Mouse (Mus musculus) ES-CJ7 (cell line): ENCODE data around the gene Pa2g4.
"Not testable (repeated sequence)": the region's sequence is repeated elsewhere in the genome, so short reads cannot be mapped to it uniquely, and the experiment has no call there.

Experiments used
- DNase-seq: peaks from one replicate; pipeline ENCODE4 v3.0.0; 2011; ENCODE audit warnings: low read depth, low spot score

The Pa2g4 gene

DNA sequence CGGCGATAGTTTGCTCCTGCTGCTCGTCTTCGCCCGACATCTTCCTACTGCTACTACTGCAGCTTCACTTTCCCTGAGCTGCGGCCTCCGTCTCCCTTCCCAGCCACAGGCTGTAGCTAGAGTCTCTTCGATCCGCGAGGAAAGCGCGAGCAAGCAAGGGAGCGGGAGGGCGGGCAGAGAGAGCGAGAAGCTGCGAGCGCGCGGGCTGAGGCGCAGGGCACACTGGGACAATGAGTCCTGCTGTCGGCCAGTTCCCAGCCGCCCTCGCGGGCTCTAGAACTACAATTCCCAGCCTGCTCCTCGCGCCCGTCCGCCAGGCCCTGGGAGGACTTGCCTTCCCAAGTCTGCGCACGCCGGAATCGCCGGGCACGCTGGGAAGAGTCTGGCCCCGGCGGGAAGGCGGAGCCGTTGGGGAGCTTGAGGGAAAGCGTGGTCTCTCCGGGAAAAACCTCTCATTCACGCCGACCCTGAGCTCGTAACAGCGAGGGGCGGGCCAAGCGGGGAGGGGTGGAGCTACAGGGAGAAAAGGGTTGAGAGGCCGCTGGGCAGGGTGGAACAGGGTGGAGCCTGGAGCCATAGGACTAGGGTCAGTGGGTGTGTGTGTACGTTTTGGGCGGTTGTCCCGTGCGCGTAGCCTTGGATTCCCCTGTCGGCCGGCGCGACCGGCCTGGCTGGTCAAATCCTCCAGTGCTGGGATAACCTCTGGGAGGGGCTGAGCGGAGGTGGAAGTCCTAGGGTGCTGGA lies at the start of gene Pa2g4:
Pa2g4 (minus strand) TSS at position 200 of the 744 bp plus-strand sequence.
- DNase-seq, result peak; percentile 99

GRCm38 (mm10) chr10:128614934-128615333 lies 49.1 kb upstream of the Pa2g4 start:
- no peak for DNase-seq

GRCm38 (mm10) chr10:128613820-128614219 lies 48.0 kb upstream of the Pa2g4 start:
- DNase-seq, result not testable (repeated sequence)

DNA sequence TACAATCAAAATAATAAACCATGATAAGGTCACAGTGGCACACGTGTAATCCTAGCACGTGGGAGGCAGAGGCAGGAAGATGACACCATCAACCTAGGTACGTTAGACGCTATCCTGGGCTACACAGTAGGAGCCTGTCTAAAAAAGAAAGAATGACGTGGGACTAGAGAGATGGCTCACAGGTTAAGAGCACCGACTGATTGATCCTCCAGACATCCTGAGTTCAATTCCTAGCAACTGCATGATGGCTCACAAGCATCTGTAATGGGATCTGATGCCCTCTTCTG lies 47.3 kb upstream of the Pa2g4 start:
- DNase-seq, result no peak

GRCm38 (mm10) chr10:128612433-128613153 lies 46.8 kb upstream of the Pa2g4 start:
- DNase-seq, result peak; percentile 86

DNA sequence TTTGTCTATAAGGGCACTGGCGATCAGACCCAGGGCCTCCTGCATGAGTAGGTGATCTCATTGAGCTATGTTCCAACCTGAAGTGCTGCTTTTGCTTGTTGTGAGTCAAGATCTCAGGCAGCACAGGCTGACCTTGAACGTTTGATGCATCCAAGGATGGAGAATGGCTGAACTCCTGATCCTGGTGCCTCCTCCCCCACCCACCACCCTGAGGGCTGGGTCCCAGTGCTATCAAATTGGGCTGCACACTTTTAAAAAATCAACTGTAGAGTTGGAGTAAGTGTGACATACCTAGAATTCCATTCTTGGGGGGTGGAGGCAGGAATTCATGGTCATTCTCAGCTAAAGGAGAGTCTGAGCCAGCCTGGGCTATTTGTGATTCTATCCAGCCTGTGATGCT lies 40.7 kb upstream of the Pa2g4 start:
- DNase-seq, result peak; percentile 93

DNA sequence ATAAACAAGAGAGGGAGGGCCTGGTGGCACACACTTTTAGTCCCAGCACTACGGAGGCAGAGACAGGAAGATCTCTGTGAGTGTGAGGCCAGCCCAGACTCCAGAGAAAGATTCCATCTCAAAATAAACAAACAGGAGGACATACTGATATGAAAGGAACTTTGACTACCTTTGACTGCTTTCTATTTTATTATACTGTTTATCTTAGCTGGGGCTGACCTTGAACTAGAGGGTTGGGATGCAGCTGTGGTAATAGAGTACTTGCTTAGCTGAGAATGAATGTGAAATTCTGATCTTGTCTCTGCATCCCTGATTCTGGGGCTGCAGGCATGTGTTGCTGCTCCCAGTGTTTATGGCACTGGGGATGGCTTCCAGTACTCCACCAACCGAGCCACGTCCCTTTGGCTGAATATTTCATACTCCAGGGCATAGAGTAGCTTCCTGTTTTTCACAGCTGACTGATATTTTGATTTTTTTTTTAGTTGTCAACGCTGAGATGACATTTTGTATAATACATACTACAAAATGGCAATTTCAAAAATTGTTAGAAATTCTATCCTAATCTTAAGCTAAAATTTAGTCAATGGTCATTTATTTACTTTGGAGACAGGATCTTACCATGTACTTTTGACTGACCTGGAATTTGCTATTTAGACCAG lies 36.8 kb upstream of the Pa2g4 start:
- no peak for DNase-seq

- DNase-seq, result peak; percentile 65
These were observed 35.7 kb upstream of the Pa2g4 start for GRCm38 (mm10) chr10:128601499-128601898.

DNA sequence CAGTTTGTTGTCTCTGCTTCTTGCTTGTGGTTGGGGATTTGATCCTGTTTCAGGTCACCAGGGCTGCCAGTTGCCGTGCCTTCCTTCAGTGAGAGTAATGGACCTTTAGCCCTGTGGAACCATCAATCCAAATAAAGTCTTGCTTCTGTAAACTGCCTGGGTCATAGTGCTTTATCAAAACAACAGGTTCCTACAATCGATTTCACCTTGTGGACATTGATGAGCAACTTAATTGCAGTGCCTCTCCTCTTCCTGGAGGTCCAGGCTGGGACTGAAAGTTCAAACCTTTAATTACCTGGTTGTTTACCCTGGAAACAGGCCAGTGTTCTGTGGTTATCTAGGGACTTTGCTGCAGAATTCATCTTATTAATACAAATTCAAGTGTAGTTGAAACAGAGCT lies 32.7 kb upstream of the Pa2g4 start:
- no peak for DNase-seq

- DNase-seq, result no peak
These were observed 27.0 kb upstream of the Pa2g4 start for GRCm38 (mm10) chr10:128592797-128593196.

DNA sequence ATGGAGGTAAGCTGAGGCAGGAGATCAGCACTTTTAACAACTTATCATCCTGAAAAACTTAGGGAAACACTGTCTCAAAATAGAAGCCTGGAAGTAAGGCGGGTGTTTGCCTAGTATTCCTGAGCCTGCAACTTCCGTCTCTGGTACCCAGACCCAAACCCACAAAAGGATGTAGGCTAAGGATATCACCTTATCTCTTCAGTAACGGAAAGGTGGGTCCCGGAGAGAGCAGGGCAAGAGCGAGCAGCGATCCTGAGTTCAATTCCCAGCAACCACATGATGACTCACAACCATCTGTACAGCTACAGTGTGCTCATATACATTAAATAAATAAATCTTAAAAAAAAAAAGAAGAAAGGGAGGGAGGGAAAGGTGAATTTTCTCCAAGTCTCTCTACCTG lies 25.6 kb upstream of the Pa2g4 start:
- DNase-seq, result no peak

DNA sequence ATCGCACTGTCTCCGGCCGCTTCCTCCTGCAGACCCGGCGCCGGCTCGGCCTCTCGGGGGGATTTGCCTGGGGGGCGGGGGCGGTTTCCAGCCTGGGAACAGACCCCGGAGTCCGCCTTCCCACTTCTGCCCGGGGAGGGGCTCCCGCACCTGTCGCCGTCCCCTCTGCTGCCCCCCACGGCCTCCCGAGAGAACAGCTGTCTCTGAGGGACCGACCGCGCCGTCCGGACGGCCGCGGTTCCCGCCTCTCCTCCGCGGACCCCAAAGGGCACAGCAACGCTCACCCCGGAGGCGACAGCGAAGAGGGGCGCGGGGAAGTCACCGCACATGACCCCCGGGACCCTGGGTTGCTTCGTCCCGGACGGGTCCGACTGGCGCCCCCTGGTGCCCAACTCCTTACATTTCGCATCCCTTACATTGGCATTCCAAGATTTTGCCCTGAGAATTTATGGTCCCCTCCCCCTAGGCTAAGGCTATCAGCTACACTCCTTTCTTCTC lies 24.5 kb upstream of the Pa2g4 start:
- peak; percentile 84 for DNase-seq

DNA sequence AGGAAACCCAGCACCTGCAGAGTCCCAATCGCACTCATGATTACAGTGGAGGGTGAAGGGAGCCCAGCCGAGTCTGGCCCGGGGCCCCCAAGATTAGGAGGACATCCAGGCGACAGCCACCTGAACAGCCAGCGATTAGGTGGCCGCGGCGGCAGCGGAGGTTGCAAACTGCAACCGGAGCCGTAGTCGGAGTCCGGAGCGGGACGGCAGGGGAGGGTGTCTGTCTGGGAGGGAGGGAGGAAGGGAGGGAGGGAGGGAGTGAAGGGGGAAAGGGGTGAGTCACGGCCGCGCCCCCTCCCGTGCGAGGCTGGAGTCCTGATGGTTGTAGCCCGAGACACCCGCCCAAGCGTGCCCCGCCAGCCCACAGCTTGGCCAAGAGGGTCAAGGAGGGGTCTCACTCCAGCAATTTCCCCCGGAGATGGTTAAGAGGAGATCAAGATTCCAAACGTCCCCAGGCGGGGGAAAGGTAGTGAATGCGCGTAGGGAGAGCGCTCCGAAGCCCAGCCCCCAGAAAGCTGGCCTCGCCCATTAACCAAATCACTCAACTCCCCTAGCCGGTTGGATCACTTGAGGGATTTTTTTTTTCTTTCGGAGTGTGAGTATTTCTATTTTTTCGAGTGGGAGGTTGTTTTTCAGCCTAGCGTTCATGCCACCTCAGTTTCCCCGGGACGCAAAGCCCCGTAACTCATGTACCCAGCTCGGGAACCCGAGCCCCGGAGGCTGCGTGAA lies 23.8 kb upstream of the Pa2g4 start, which contains the start of gene Erbb3:
Erbb3 (minus strand) TSS at position 189 of the 729 bp plus-strand sequence.
- DNase-seq, result peak; percentile 87

- no peak for DNase-seq
These were observed 23.1 kb upstream of the Pa2g4 start for GRCm38 (mm10) chr10:128588775-128589463.

GRCm38 (mm10) chr10:128588136-128588535 lies 22.3 kb upstream of the Pa2g4 start:
- no peak for DNase-seq

- DNase-seq, result no peak
These were observed 21.9 kb upstream of the Pa2g4 start for GRCm38 (mm10) chr10:128587697-128588096.

GRCm38 (mm10) chr10:128587120-128587519 lies 21.3 kb upstream of the Pa2g4 start:
- no peak for DNase-seq

GRCm38 (mm10) chr10:128586546-128586945 lies 20.8 kb upstream of the Pa2g4 start:
- no peak for DNase-seq

- peak; percentile 95 for DNase-seq
These were observed 18.6 kb upstream of the Pa2g4 start for GRCm38 (mm10) chr10:128584386-128584785.

GRCm38 (mm10) chr10:128583644-128584043 lies 17.9 kb upstream of the Pa2g4 start:
- peak; percentile 52 for DNase-seq

- DNase-seq, result no peak
These were observed 13.9 kb upstream of the Pa2g4 start for GRCm38 (mm10) chr10:128579731-128580130.
